Mouse (Mus musculus) forebrain, embryonic 15.5 days (tissue): ENCODE data around the gene Spats2l. TPM values are rescaled to one million over a fixed set of nuclear protein-coding genes. Genes with fewer than 3 reads are reported as not detected.

ENCODE experiments used
- ATAC-seq: fragments of 200-750 bp; cut with Nextera tagmentation; replicated peaks from 2 replicates; pipeline ENCODE4 v1.8.0; 2017; ENCODE audit warnings: mild to moderate bottlenecking, moderate TSS enrichment, moderate library complexity
- H3K27ac ChIP-seq: fragments of 300-500 bp; sonication (generic); replicated peaks from 2 replicates; pipeline ENCODE4 v1.5.1; 2015; ENCODE audit warnings: mild to moderate bottlenecking, inconsistent platforms
- H3K27me3 ChIP-seq: fragments of 300-500 bp; sonication (generic); 2 replicates; pipeline ENCODE4 v1.6.1; 2015; ENCODE audit warnings: inconsistent platforms
- H3K36me3 ChIP-seq: fragments of 300-500 bp; sonication (generic); 2 replicates; pipeline ENCODE4 v1.6.1; 2015; ENCODE audit warnings: mild to moderate bottlenecking, inconsistent platforms
- H3K4me1 ChIP-seq: fragments of 300-500 bp; sonication (generic); 2 replicates; pipeline ENCODE4 v1.6.1; 2015; ENCODE audit warnings: inconsistent platforms
- H3K4me2 ChIP-seq: fragments of 300-500 bp; sonication (generic); replicated peaks from 2 replicates; pipeline ENCODE4 v1.6.1; 2015; ENCODE audit warnings: mild to moderate bottlenecking, inconsistent platforms
- H3K4me3 ChIP-seq: fragments of 300-500 bp; sonication (generic); 2 replicates; pipeline ENCODE4 v1.5.1; 2015; ENCODE audit warnings: mild to moderate bottlenecking, inconsistent platforms
- H3K9ac ChIP-seq: fragments of 300-500 bp; sonication (generic); replicated peaks from 2 replicates; pipeline ENCODE4 v1.6.1; 2015; ENCODE audit warnings: mild to moderate bottlenecking, inconsistent platforms
- H3K9me3 ChIP-seq: fragments of 300-500 bp; sonication (generic); 2 replicates; pipeline ENCODE4 v1.6.1; 2016; ENCODE audit warnings: inconsistent platforms
- WGBS: fragments of 180-500 bp; shearing (Covaris S2); methylation state at CpG from one replicate; pipeline ENCODE4 v1.1.7; 2015; ENCODE audit warnings: mixed read lengths; 5-methylcytosine and 5-hydroxymethylcytosine counted together
- polyA plus RNA-seq: library from polyadenylated mRNA; unstranded; fragments of >200 nt; fragmentation: Nextera tagmentation; extraction: Ambion mirVana; gene quantifications from 2 replicates; pipeline ENCODE4 v1.2.1, GENCODE M21; 2015

The Spats2l gene
- polyA plus RNA-seq, 1 experiment from 2014 or later = 50.6 TPM

DNA sequence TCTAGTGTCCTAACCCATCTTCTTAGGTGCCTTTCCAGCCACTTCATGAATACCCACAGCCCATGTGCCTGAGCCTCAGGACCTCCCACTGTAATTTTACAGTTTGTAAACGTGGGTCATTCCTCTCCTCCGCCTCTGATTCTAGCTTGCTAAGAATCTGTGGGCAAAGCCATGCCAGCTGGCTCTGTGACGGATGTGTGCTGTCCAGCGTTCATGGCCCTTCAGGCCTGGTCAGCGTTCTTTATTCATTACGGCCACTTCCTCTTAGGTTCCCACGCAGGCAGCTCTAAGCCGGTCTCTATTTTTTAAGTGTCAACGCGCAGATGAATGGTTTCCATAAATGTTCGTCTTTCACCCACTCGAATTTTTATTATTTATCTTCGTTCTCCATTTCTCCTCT, 94.7 kb downstream of the Spats2l start:
- H3K27me3 ChIP-seq = no peaks in the 10 kb centered on the region
- H3K4me2 ChIP-seq = no peak overlapping the region
- no peak overlapping the region for H3K27ac ChIP-seq
- no peaks in the 10 kb centered on the region for H3K36me3 ChIP-seq
- no peak overlapping the region for H3K9ac ChIP-seq
- no peak overlapping the region for H3K4me3 ChIP-seq
- no peaks in the 10 kb centered on the region for H3K9me3 ChIP-seq
- ATAC-seq = no peak
- 82% methylated on average over 13 of the region's 13 CpGs for WGBS
- H3K4me1 ChIP-seq = peaks cover 19% of the 10 kb centered on the region

- Histone ChIP-seq H3K4me2 (no peak overlapping the region), H3K27me3 (no peaks in the 10 kb centered on the region), H3K4me3 (no peak overlapping the region), H3K36me3 (no peaks in the 10 kb centered on the region), H3K27ac (no peak overlapping the region), H3K9me3 (no peaks in the 10 kb centered on the region), H3K9ac (no peak overlapping the region), H3K4me1 (peaks cover 32% of the 10 kb centered on the region)
- 4% methylated on average over 3 of the region's 3 CpGs for WGBS
- no peak for ATAC-seq
These were observed 98.0 kb downstream of the Spats2l start for GRCm38 (mm10) chr1:57872006-57872405.

GRCm38 (mm10) chr1:57873996-57874395, 100.0 kb downstream of the Spats2l start:
- H3K4me3 ChIP-seq = no peak overlapping the region
- 78% methylated on average over 7 of the region's 7 CpGs for WGBS
- H3K9ac ChIP-seq = no peak overlapping the region
- H3K9me3 ChIP-seq = no peaks in the 10 kb centered on the region
- no peak for ATAC-seq
- H3K27me3 ChIP-seq = no peaks in the 10 kb centered on the region
- H3K27ac ChIP-seq = no peak overlapping the region
- no peak overlapping the region for H3K4me2 ChIP-seq
- peaks cover 29% of the 10 kb centered on the region for H3K4me1 ChIP-seq
- H3K36me3 ChIP-seq = no peaks in the 10 kb centered on the region

GRCm38 (mm10) chr1:57875109-57875508, 101.1 kb downstream of the Spats2l start:
- Histone ChIP-seq H3K9ac (no peak overlapping the region), H3K4me3 (no peak overlapping the region), H3K9me3 (no peaks in the 10 kb centered on the region), H3K4me1 (peaks cover 29% of the 10 kb centered on the region), H3K36me3 (no peaks in the 10 kb centered on the region), H3K27me3 (no peaks in the 10 kb centered on the region), H3K4me2 (peak overlapping the region; percentile 10; the same call in 1 of the 2 replicates), H3K27ac (peak overlapping the region; percentile 80)
- peak; percentile 58 for ATAC-seq
- WGBS = 36% methylated on average over 6 of the region's 6 CpGs

DNA sequence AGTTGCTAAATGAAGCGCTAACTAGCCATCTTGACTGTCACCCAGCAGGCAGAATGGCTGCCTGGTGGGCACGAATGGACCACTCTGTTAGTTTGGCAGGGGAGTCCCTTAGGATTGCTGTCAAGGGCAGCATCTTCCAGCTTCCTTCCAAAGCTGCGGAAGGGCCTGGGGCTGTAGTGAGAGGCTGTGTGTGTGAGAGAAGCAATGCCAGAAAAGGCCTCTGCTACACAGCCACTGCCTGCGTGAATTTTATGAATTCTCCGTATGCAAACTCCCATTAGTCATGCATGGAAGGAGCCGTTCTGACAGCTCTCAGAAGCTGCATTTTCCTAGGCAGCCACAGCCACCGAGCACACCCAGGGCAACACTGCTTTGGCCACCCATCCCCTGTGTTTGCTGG, 101.5 kb downstream of the Spats2l start:
- WGBS = 18% methylated on average over 7 of the region's 7 CpGs
- Histone ChIP-seq H3K27ac (peak overlapping the region; percentile 80), H3K4me3 (no peak overlapping the region), H3K9me3 (no peaks in the 10 kb centered on the region), H3K27me3 (no peaks in the 10 kb centered on the region), H3K9ac (no peak overlapping the region), H3K4me2 (peak overlapping the region; percentile 10; the same call in 1 of the 2 replicates), H3K36me3 (no peaks in the 10 kb centered on the region), H3K4me1 (peaks cover 29% of the 10 kb centered on the region)
- ATAC-seq = peak; percentile 86

GRCm38 (mm10) chr1:57878957-57879356, 105.0 kb downstream of the Spats2l start:
- Histone ChIP-seq H3K27me3 (no peaks in the 10 kb centered on the region), H3K4me3 (no peak overlapping the region), H3K4me1 (peaks cover 15% of the 10 kb centered on the region), H3K4me2 (no peak overlapping the region), H3K9ac (no peak overlapping the region), H3K9me3 (no peaks in the 10 kb centered on the region), H3K36me3 (no peaks in the 10 kb centered on the region), H3K27ac (no peak overlapping the region)
- ATAC-seq = no peak
- 94% methylated on average over 6 of the region's 6 CpGs for WGBS

DNA sequence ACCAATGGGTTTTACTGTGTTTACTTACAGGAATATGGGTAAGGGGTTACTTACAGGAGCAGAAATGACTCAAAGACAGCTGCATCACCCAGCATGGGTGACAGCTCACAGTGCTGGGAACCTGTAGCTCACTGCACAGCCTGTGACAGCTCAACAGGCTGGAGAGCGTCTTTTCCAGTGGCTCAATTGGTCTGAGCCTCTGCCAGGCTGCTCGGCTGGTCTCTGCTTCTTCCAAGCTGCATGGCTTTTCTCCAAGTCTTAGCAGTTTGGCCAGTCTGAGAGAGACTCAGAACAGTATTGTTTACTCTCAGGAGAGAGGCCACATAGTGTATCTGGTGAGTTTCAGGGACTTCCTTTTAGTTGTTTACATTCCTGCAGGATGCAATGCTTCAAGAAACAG, 110.9 kb downstream of the Spats2l start:
- Histone ChIP-seq H3K4me3 (no peak overlapping the region), H3K9ac (no peak overlapping the region), H3K4me1 (peaks cover 5% of the 10 kb centered on the region; the same call in 1 of the 2 replicates), H3K27ac (no peak overlapping the region), H3K9me3 (no peaks in the 10 kb centered on the region), H3K4me2 (no peak overlapping the region), H3K27me3 (no peaks in the 10 kb centered on the region), H3K36me3 (no peaks in the 10 kb centered on the region)
- no peak for ATAC-seq
- 48% methylated on average over 2 of the region's 2 CpGs for WGBS

GRCm38 (mm10) chr1:57889803-57890202, 115.8 kb downstream of the Spats2l start:
- Histone ChIP-seq H3K9ac (no peak overlapping the region), H3K9me3 (no peaks in the 10 kb centered on the region), H3K4me2 (no peak overlapping the region), H3K27ac (no peak overlapping the region), H3K27me3 (no peaks in the 10 kb centered on the region), H3K4me1 (peaks cover 12% of the 10 kb centered on the region), H3K36me3 (peaks cover 2% of the 10 kb centered on the region; the same call in 1 of the 2 replicates), H3K4me3 (no peak overlapping the region)
- 54% methylated on average over 5 of the region's 5 CpGs for WGBS
- no peak for ATAC-seq

DNA sequence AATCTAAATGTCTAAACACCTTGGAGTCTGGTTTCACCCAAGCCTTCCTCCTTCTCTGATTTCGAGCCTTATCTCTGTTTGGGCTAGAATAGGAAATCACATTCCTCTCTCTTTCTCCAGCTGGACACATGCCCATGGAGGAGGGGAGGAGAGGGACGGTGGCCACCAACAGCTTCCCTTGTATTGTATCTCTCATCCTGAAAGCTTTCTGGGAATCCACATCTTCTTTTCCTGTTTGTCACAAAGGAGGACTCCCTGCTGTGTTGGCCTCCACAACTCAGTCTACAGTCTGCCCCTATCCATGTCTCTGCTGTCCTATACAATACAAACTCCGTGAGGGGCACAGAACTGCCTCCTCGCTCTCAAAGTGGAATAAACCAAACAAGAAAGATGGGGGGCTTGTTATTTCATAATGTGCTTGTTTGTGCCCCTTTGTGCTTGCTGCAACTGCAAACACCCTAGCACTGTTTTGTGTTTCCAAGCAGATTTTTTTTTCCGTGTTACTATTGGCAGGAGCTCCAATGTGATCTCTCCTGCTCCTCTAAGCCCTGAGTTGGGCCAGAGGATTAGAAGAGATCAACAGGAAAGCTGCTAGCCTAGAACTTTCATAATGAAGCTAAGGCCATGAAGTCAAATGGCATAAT, 116.4 kb downstream of the Spats2l start:
- Histone ChIP-seq H3K27ac (no peak overlapping the region), H3K9me3 (no peaks in the 10 kb centered on the region), H3K27me3 (no peaks in the 10 kb centered on the region), H3K4me1 (peaks cover 12% of the 10 kb centered on the region), H3K4me2 (no peak overlapping the region), H3K9ac (no peak overlapping the region), H3K36me3 (peaks cover 2% of the 10 kb centered on the region; the same call in 1 of the 2 replicates), H3K4me3 (no peak overlapping the region)
- ATAC-seq = no peak
- 10% methylated on average over 5 of the region's 5 CpGs for WGBS

- Histone ChIP-seq H3K4me3 (no peak overlapping the region), H3K27ac (no peak overlapping the region), H3K9ac (no peak overlapping the region), H3K4me1 (peaks cover 12% of the 10 kb centered on the region), H3K4me2 (no peak overlapping the region), H3K36me3 (peaks cover 2% of the 10 kb centered on the region; the same call in 1 of the 2 replicates), H3K27me3 (no peaks in the 10 kb centered on the region), H3K9me3 (no peaks in the 10 kb centered on the region)
- no peak for ATAC-seq
- 72% methylated on average over 8 of the region's 8 CpGs for WGBS
These were observed 116.9 kb downstream of the Spats2l start for GRCm38 (mm10) chr1:57890903-57891267.

GRCm38 (mm10) chr1:57901494-57901893, 127.5 kb downstream of the Spats2l start:
- WGBS = 81% methylated on average over 3 of the region's 3 CpGs
- Histone ChIP-seq H3K27ac (no peak overlapping the region), H3K4me2 (no peak overlapping the region), H3K4me3 (no peak overlapping the region), H3K27me3 (no peaks in the 10 kb centered on the region), H3K36me3 (no peaks in the 10 kb centered on the region), H3K9me3 (no peaks in the 10 kb centered on the region), H3K9ac (no peak overlapping the region), H3K4me1 (no peaks in the 10 kb centered on the region)
- no peak for ATAC-seq

GRCm38 (mm10) chr1:57903793-57904192, 129.8 kb downstream of the Spats2l start:
- Histone ChIP-seq H3K4me3 (no peak overlapping the region), H3K36me3 (no peaks in the 10 kb centered on the region), H3K4me2 (no peak overlapping the region), H3K27me3 (no peaks in the 10 kb centered on the region), H3K9ac (no peak overlapping the region), H3K4me1 (no peaks in the 10 kb centered on the region), H3K9me3 (no peaks in the 10 kb centered on the region), H3K27ac (no peak overlapping the region)
- no peak for ATAC-seq
- WGBS = 70% methylated on average over 7 of the region's 7 CpGs

DNA sequence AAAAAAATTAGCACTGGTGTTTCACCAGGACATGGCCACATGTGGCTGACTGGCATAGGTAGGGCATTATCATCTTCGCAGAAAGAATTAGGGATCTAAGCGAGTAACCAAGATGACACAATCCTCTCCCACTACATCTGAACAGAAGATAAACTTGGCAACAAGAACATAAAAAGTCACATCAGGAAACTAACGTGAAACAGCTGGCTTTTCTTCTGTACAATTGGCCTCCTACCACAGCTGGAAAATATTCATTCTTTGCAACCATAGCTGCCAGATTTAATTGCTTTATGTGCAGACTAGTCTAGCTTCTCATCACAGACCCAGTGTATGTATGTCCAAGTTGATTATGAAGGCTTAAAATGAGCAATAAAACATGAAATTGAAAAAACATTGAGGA, 131.9 kb downstream of the Spats2l start:
- Histone ChIP-seq H3K4me1 (peaks cover 7% of the 10 kb centered on the region; the same call in 1 of the 2 replicates), H3K27me3 (no peaks in the 10 kb centered on the region), H3K36me3 (no peaks in the 10 kb centered on the region), H3K4me2 (no peak overlapping the region), H3K9ac (no peak overlapping the region), H3K27ac (0 out of 2 replicates have a peak overlapping the region, but pooled peaks have one; percentile 3), H3K9me3 (no peaks in the 10 kb centered on the region), H3K4me3 (no peak overlapping the region)
- whole genome bisulfite sequencing = 82% methylated on average over 3 of the region's 3 CpGs
- ATAC-seq = no peak
